Mouse (Mus musculus): ENCODE data around the gene Agtr1b. TPM values are rescaled to one million over a fixed set of nuclear protein-coding genes. Genes with fewer than 3 reads are reported as not detected.

Agtr1b gene
- not detected for polyA plus RNA-seq (2014; fragmentation: Illumina TruSeq; extraction: RNeasy Lipid Tissue Mini Kit (QIAGEN cat#74804); ENCODE audit: low read depth, low replicate concordance)

GRCm38 (mm10) chr3:20366558-20367522 lies at the start of gene Agtr1b:
Gene Agtr1b, minus strand, starts transcription at chr3:20367177.

GRCm38 (mm10) chr3:20275633-20276032 lies 91.3 kb downstream of the Agtr1b start, which contains the start of gene Cpb1:
Gene Cpb1, minus strand, starts transcription at chr3:20275733.

Other genes starting within 250 kb of the Agtr1b start
- 50.4 TPM for gene Gyg, start 211.9 kb downstream of the Agtr1b start, polyA plus RNA-seq (2014; fragmentation: Illumina TruSeq; extraction: RNeasy Lipid Tissue Mini Kit (QIAGEN cat#74804); ENCODE audit: low read depth, low replicate concordance)
- gene Cpa3, start 125.0 kb downstream of the Agtr1b start, polyA plus RNA-seq (2014; fragmentation: Illumina TruSeq; extraction: RNeasy Lipid Tissue Mini Kit (QIAGEN cat#74804); ENCODE audit: low read depth, low replicate concordance), result 4.3 TPM
- 0.41 TPM for gene Cpb1, start 91.4 kb downstream of the Agtr1b start, polyA plus RNA-seq (2014; fragmentation: Illumina TruSeq; extraction: RNeasy Lipid Tissue Mini Kit (QIAGEN cat#74804); ENCODE audit: low read depth, low replicate concordance)

All from adipose tissue, adult 10 weeks (tissue).